Mouse (Mus musculus) urinary bladder, postnatal 36 days (tissue): ENCODE measurements at regions not wholly inside any gene's neighbourhood (a gene's known extent, or its start where the extent isn't known, plus 50 kb on each side); places are given as distances from the start of the nearest gene placed in this dataset.

Experiments
- DNase-seq, 2 experiments: peaks; one replicate each; pipeline ENCODE4 v3.0.0; 2022; ENCODE audit warnings: low spot score in 2 of 2, mixed read lengths in 1 of 2

- no peak for DNase-seq
These were observed 227.9 kb upstream of the Zic4 start for GRCm38 (mm10) chr9:91134325-91134724.

DNA sequence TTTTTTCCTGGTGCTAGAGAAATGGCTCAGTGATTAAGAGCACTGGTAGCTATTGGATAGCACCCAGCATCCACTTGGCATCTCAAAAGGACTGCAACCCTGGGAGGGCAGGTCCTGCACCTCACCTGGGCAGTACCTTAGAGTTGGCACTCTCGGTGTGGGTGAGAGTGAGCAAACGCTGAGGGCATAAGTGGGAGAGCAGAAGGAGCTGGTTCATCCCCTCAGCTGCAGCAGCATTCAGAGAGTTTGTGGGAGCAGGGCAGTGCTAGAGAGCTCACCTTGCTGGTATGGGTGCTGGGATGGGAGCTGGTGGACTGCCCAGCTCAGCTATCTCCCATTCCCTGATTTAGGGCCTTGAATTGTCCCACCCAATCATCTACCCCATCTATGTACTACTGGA, 227.1 kb upstream of the Zic4 start:
- no peak for DNase-seq

- no peak for DNase-seq
These were observed 221.6 kb upstream of the Zic4 start for GRCm38 (mm10) chr9:91140651-91141050.

GRCm38 (mm10) chr9:91151893-91152292, 210.3 kb upstream of the Zic4 start:
- no peak for DNase-seq

- no peak for DNase-seq
These were observed 202.9 kb upstream of the Zic4 start for GRCm38 (mm10) chr9:91159311-91159710.

- no peak for DNase-seq
These were observed 194.3 kb upstream of the Zic4 start for GRCm38 (mm10) chr9:91167871-91168270.

DNA sequence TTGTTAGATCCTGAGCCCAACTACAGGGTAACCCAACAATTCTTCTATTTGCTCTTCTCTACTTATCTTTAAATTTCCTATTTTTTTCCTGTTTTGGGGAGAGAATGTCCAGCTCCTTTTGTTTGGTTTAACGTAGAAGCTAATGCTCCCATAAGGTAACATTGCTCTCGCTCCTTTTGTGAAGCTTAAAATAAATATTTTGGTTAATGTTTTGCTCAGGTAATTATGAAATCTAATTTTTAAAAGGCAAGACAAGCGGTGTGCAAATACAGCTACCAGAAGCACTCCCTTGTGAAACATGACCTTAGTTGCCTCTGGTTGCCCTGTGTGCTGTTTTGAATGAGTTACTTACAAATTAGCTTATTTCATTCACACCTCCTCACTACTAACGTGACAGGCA, 169.0 kb upstream of the Zic4 start:
- no peak for DNase-seq

GRCm38 (mm10) chr9:91193954-91194353, 168.3 kb upstream of the Zic4 start:
- no peak for DNase-seq

DNA sequence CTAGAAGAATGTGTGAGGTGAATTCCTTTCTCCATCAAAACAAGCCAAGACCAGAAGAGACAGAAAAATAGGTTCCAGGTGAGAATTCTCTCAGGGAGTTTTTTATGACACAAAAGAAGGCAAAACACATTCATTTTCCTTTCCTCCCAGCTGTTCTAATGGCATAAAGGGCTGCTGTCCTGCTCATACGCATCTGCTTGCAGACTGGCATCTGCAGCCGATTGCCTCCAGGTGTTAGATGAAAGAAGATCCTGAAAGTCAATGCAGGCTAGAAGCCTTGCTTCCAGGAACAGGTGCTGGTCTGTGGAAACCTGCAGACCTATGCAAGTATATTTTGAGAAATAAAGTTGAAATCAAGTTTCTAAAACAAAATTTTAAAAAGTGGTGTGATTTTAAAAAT, 154.9 kb upstream of the Zic4 start:
- DNase-seq: no peak

DNA sequence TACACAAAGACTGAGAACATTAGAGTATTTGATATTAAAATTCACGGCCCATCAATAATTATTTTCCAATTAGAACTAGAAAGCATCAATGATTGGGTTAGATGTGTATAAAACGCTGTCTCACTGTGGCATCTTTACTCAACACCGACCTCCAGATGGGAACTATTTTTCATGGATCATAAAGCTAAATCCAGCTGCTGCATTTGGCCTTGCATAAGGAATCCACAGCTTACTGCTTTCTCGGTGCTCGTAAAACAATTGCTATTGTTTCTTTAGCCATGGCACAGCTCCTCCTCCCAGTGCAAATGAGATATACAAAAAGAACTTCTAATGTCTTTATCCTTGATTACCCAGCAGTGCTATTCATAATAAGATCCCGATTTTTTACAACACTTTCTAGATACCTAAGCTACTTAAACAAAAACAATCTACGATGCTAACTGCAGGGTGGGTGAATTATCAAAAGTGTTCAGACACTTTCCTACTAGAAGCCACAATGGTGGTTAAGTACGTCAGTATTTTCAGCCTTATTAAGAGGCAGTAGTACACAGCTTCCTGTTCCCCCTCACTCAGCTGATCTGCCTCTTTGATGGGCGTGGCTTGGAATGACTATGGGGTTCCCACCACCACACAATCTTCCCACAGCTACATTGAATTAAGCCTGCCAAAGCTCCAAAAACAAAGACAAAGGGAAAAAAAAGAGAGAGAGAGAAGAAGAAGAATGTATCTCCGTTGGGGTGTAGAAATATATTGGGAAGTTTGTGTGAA, 134.4 kb upstream of the Zic4 start:
- DNase-seq: no peak

DNA sequence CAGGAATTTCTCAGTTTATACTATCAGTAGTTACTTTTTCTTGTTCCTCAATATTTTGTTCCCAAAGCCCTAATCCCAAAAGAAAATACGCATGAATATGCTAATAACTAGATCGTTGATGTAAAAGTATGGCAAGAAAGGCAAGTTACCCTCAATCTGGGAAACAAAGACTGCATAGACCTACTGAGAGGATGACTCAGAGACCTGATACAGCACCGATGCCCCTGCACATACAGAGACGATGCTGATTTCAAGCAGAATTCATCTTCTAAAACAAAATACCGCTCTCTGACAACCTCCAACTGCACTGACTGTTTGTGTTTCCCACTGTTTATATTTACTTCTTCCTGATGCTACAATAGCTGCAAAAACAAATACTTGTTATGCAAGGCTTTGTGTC, 133.7 kb upstream of the Zic4 start:
- no peak for DNase-seq

GRCm38 (mm10) chr9:91253886-91254285, 108.3 kb upstream of the Zic4 start:
- no peak for DNase-seq

DNA sequence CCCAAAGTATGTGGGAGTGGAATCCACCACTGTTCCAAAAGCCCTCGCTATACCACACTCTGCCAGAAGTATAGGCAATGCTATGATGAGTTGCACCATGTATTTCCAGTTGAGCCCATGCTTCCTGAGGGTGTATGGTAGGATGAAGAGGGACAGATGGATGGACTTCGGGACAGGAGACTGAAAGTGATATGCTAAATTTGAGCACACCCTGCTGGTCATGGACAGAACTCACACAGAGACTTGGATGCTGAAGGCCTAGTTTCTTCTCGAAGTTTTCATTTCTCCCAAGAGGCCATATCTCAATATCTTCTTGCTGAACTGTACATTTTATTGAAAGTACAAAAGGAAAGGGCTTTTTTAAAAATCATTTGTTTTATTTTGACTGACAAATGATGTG, 70.9 kb upstream of the Zic4 start:
- no peak for DNase-seq
